Mouse (Mus musculus): Measurements from ENCODE around the gene Kbtbd4. TPM values are rescaled to one million over a fixed set of nuclear protein-coding genes. Genes with fewer than 3 reads are reported as not detected.

Kbtbd4 gene
- 48.6 and 55.2 TPM in 2 replicates for polyA plus RNA-seq (2014; fragmentation: Nextera tagmentation; extraction: Ambion mirVana)

DNA sequence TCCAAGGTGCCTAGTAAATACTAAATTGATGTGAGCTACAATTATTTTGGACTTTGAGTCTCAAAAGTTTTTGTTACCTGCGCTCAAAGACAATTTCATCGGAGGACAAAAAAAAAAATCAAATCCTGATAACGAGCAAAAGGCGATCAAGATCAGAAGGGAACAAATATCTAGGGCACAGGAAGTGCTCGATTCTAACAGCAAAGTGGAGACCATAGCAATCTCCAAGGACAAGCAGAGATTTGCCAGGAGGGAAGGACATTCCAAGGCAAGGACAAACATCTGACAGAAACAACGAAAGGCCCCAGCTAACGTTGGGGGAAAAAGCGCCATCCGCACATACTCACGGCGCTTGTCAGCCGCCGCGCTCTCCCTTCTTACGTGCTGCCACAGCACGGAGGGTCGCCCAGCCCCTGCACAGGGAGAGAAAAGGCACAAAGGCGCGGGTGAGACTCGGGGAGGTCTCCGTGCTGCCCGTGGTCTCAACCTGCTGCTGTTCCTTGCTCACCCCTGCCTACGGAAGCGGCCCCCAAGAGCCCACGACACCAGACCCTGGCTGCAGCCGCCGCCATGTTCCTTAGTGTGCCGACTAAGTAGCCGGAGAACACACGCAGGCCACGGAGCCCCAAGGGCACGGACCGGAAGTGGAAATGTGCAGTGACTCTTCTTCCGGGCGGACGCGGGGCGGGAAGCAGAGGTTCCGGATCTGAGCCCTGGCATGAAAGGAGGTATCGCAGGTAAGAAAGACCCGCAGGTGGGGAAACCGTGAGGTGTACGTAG is at the start of gene Kbtbd4, which contains the start of gene Ndufs3:
Gene Kbtbd4 (plus strand): TSS at position 665 of the 780 bp plus-strand sequence.
Gene Ndufs3 (minus strand): TSS at position 752 of the 780 bp plus-strand sequence.
- Histone ChIP-seq H3K36me3 (ENCODE audit: control insufficient read depth, insufficient read depth, low read length) (peaks cover 44% of the 10 kb centered on the region), H3K9ac (replicated peaks; ENCODE audit: low read length) (peak within 1 kb of the TSS; percentile 95), H3K4me2 (ENCODE audit: low read length) (peak within 1 kb of the TSS; percentile 60), H3K27me3 (ENCODE audit: control insufficient read depth, insufficient read depth, low read length) (no peaks in the 10 kb centered on the region), H3K27ac (replicated peaks; ENCODE audit: low read depth, low read length) (peak within 1 kb of the TSS; percentile 94), H3K4me3 (replicated peaks; ENCODE audit: low read depth, low read length) (peak within 1 kb of the TSS; percentile 91), H3K9me3 (ENCODE audit: control insufficient read depth, low read length) (no peaks in the 10 kb centered on the region), H3K4me1 (ENCODE audit: control insufficient read depth, insufficient read depth, low read length) (peaks cover 24% of the 10 kb centered on the region)
- ATAC-seq (ENCODE audit: low FRiP score, low TSS enrichment) (peak; percentile 92), DNase-seq (peak; percentile 96)
- under 1% methylated on average over 43 of the region's 43 CpGs for WGBS

GRCm38 (mm10) chr2:90861486-90861885 is 43.1 kb upstream of the Kbtbd4 start:
- Histone ChIP-seq H3K27ac (replicated peaks; ENCODE audit: low read depth, low read length) (no peak overlapping the region), H3K4me3 (replicated peaks; ENCODE audit: low read depth, low read length) (no peak overlapping the region), H3K9ac (replicated peaks; ENCODE audit: low read length) (no peak overlapping the region), H3K4me1 (ENCODE audit: control insufficient read depth, insufficient read depth, low read length) (no peaks in the 10 kb centered on the region), H3K36me3 (ENCODE audit: control insufficient read depth, insufficient read depth, low read length) (peaks cover 84% of the 10 kb centered on the region), H3K9me3 (ENCODE audit: control insufficient read depth, low read length) (no peaks in the 10 kb centered on the region), H3K27me3 (ENCODE audit: control insufficient read depth, insufficient read depth, low read length) (no peaks in the 10 kb centered on the region), H3K4me2 (ENCODE audit: low read length) (no peak overlapping the region)
- ATAC-seq (ENCODE audit: low FRiP score, low TSS enrichment) (no peak), DNase-seq (no peak)
- WGBS, result 95% methylated on average over 2 of the region's 2 CpGs

DNA sequence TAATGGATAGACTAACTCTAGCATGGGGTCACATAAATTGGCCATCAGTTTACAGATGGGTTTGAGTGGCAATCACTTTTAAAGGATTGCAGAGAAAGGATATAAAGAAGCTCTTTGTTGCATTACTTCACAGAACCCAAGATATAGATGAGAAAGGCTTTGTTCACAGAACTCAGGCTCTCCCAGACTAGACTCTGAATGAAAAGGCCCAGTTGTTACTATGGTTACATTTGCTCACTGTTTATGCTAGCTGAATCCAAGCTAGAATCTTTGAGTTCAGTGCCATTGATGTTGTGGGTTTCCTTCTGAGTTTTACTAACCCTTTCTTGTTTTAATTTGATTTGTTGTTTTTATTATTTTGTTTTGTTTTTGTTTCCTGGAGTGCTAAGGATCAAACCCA is 40.4 kb upstream of the Kbtbd4 start:
- Histone ChIP-seq H3K27me3 (ENCODE audit: control insufficient read depth, insufficient read depth, low read length) (no peaks in the 10 kb centered on the region), H3K4me2 (ENCODE audit: low read length) (no peak overlapping the region), H3K36me3 (ENCODE audit: control insufficient read depth, insufficient read depth, low read length) (peaks cover 86% of the 10 kb centered on the region), H3K4me3 (replicated peaks; ENCODE audit: low read depth, low read length) (no peak overlapping the region), H3K27ac (replicated peaks; ENCODE audit: low read depth, low read length) (no peak overlapping the region), H3K9ac (replicated peaks; ENCODE audit: low read length) (no peak overlapping the region), H3K9me3 (ENCODE audit: control insufficient read depth, low read length) (no peaks in the 10 kb centered on the region), H3K4me1 (ENCODE audit: control insufficient read depth, insufficient read depth, low read length) (no peaks in the 10 kb centered on the region)
- no peak for ATAC-seq (ENCODE audit: low FRiP score, low TSS enrichment)
- DNase-seq, result peak; percentile 39

DNA sequence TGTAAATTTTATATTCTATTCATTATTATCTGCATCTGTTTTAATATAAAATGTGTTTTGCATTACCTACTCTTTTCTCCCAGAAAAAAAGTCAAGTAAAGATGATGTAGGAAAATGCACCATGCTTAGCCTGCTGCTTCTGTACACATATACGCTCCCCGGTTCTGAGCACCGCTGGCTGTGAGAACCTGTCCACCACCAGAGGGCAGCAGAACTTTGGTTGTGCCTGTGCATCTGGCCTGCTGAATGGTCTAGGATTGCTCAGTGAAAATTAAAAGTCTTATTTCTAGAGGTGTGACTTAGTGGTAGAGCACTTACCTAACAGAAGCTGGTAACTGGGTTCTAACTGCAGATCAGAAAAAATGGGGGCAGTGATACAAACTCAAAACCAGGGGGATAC is 38.0 kb upstream of the Kbtbd4 start:
- Histone ChIP-seq H3K9me3 (ENCODE audit: control insufficient read depth, low read length) (no peaks in the 10 kb centered on the region), H3K9ac (replicated peaks; ENCODE audit: low read length) (no peak overlapping the region), H3K4me1 (ENCODE audit: control insufficient read depth, insufficient read depth, low read length) (no peaks in the 10 kb centered on the region), H3K4me3 (replicated peaks; ENCODE audit: low read depth, low read length) (no peak overlapping the region), H3K27ac (replicated peaks; ENCODE audit: low read depth, low read length) (no peak overlapping the region), H3K27me3 (ENCODE audit: control insufficient read depth, insufficient read depth, low read length) (no peaks in the 10 kb centered on the region), H3K4me2 (ENCODE audit: low read length) (no peak overlapping the region), H3K36me3 (ENCODE audit: control insufficient read depth, insufficient read depth, low read length) (peaks cover 66% of the 10 kb centered on the region)
- peak; percentile 91 for ATAC-seq (ENCODE audit: low FRiP score, low TSS enrichment)
- WGBS, result 25% methylated on average over 3 of the region's 3 CpGs
- DNase-seq, result peak; percentile 94

GRCm38 (mm10) chr2:90870136-90870601 is 34.4 kb upstream of the Kbtbd4 start:
- Histone ChIP-seq H3K27ac (replicated peaks; ENCODE audit: low read depth, low read length) (no peak overlapping the region), H3K27me3 (ENCODE audit: control insufficient read depth, insufficient read depth, low read length) (no peaks in the 10 kb centered on the region), H3K36me3 (ENCODE audit: control insufficient read depth, insufficient read depth, low read length) (peaks cover 33% of the 10 kb centered on the region), H3K9me3 (ENCODE audit: control insufficient read depth, low read length) (no peaks in the 10 kb centered on the region), H3K4me2 (ENCODE audit: low read length) (no peak overlapping the region), H3K4me3 (replicated peaks; ENCODE audit: low read depth, low read length) (no peak overlapping the region), H3K9ac (replicated peaks; ENCODE audit: low read length) (no peak overlapping the region), H3K4me1 (ENCODE audit: control insufficient read depth, insufficient read depth, low read length) (no peaks in the 10 kb centered on the region)
- DNase-seq (no peak), ATAC-seq (ENCODE audit: low FRiP score, low TSS enrichment) (no peak)
- WGBS, result 53% methylated on average over 4 of the region's 4 CpGs

- H3K9ac ChIP-seq (replicated peaks; ENCODE audit: low read length), result no peak overlapping the region
- no peak overlapping the region for H3K4me2 ChIP-seq (ENCODE audit: low read length)
- 66% methylated on average over 8 of the region's 8 CpGs for WGBS
- peaks cover 22% of the 10 kb centered on the region for H3K36me3 ChIP-seq (ENCODE audit: control insufficient read depth, insufficient read depth, low read length)
- H3K4me3 ChIP-seq (replicated peaks; ENCODE audit: low read depth, low read length), result no peak overlapping the region
- no peak for DNase-seq
- H3K4me1 ChIP-seq (ENCODE audit: control insufficient read depth, insufficient read depth, low read length), result no peaks in the 10 kb centered on the region
- H3K9me3 ChIP-seq (ENCODE audit: control insufficient read depth, low read length), result no peaks in the 10 kb centered on the region
- ATAC-seq (ENCODE audit: low FRiP score, low TSS enrichment), result no peak
- H3K27me3 ChIP-seq (ENCODE audit: control insufficient read depth, insufficient read depth, low read length), result no peaks in the 10 kb centered on the region
- no peak overlapping the region for H3K27ac ChIP-seq (replicated peaks; ENCODE audit: low read depth, low read length)
These were observed 33.2 kb upstream of the Kbtbd4 start for GRCm38 (mm10) chr2:90871180-90871961.

DNA sequence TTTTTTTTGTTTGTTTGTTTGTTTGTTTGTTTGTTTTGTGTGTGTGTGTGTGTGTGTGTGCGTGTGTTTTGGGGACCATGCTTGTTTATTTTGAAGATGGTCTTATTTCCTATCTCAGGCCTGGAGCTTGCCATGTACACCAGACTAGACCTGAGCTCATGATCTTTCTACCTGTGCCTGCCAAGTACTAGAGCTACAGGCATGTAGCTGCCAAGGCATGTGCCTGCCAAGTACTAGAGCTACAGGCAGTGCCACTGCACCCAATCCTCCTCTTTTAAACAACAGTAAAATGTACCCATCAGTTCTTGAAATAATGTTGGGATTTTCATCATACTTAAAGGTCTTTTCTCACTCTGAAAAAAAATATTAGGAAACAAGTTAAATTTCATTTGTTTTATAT is 30.5 kb upstream of the Kbtbd4 start:
- no peaks in the 10 kb centered on the region for H3K9me3 ChIP-seq (ENCODE audit: control insufficient read depth, low read length)
- no peak overlapping the region for H3K27ac ChIP-seq (replicated peaks; ENCODE audit: low read depth, low read length)
- no peaks in the 10 kb centered on the region for H3K27me3 ChIP-seq (ENCODE audit: control insufficient read depth, insufficient read depth, low read length)
- ATAC-seq (ENCODE audit: low FRiP score, low TSS enrichment) (no peak), DNase-seq (no peak)
- no peak overlapping the region for H3K9ac ChIP-seq (replicated peaks; ENCODE audit: low read length)
- H3K4me2 ChIP-seq (ENCODE audit: low read length), result no peak overlapping the region
- H3K36me3 ChIP-seq (ENCODE audit: control insufficient read depth, insufficient read depth, low read length), result no peaks in the 10 kb centered on the region
- no peaks in the 10 kb centered on the region for H3K4me1 ChIP-seq (ENCODE audit: control insufficient read depth, insufficient read depth, low read length)
- 65% methylated on average over 1 of the region's 1 CpGs for WGBS
- H3K4me3 ChIP-seq (replicated peaks; ENCODE audit: low read depth, low read length), result no peak overlapping the region

DNA sequence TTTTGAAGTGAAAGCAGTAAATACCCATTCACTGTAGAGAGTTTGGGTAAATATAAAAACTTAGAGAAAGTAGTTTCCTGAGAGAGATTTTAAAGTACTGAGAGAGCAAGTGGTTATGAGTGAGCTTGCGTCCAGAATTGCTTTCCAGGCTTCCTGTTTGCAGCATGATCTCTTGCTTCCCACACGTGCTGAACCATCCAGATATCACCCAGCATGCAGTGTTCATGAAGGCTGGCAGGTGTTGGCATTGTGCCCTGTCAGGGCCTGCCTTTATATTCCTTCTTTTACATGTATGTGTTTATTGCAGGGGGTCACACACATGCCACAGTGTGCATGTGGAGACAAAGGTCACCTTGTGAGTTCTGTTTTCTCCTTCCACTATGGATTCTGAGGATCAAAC is 29.3 kb upstream of the Kbtbd4 start:
- H3K4me3 ChIP-seq (replicated peaks; ENCODE audit: low read depth, low read length), result no peak overlapping the region
- H3K4me1 ChIP-seq (ENCODE audit: control insufficient read depth, insufficient read depth, low read length), result peaks cover 4% of the 10 kb centered on the region; the same call in 1 of the 2 replicates
- H3K27me3 ChIP-seq (ENCODE audit: control insufficient read depth, insufficient read depth, low read length), result no peaks in the 10 kb centered on the region
- DNase-seq (no peak), ATAC-seq (ENCODE audit: low FRiP score, low TSS enrichment) (no peak)
- no peaks in the 10 kb centered on the region for H3K9me3 ChIP-seq (ENCODE audit: control insufficient read depth, low read length)
- no peak overlapping the region for H3K27ac ChIP-seq (replicated peaks; ENCODE audit: low read depth, low read length)
- WGBS, result 81% methylated on average over 2 of the region's 2 CpGs
- no peak overlapping the region for H3K4me2 ChIP-seq (ENCODE audit: low read length)
- no peak overlapping the region for H3K9ac ChIP-seq (replicated peaks; ENCODE audit: low read length)
- H3K36me3 ChIP-seq (ENCODE audit: control insufficient read depth, insufficient read depth, low read length), result no peaks in the 10 kb centered on the region

Data from midbrain, embryonic 14.5 days (tissue).